Mouse (Mus musculus) cortical plate, adult 2 months (tissue): ENCODE data around the gene Luc7l3. TPM values are rescaled to one million over a fixed set of nuclear protein-coding genes. Genes with fewer than 3 reads are reported as not detected.

Experiments
- H3K27ac ChIP-seq: fragments of 200-500 bp; 2 replicates; pipeline ENCODE4 v1.5.1; 2012; ENCODE audit warnings: low read length, control low read depth, inconsistent platforms; ENCODE audit not compliant: insufficient read depth
- H3K4me1 ChIP-seq: fragments of 200-500 bp; 2 replicates; pipeline ENCODE4 v1.6.1; 2011; ENCODE audit warnings: low read length; ENCODE audit not compliant: control insufficient read depth, insufficient read depth
- H3K4me3 ChIP-seq: fragments of 200-500 bp; 2 replicates; pipeline ENCODE4 v1.5.1; 2011; ENCODE audit warnings: mild to moderate bottlenecking, low read length, control low read depth; ENCODE audit not compliant: insufficient read depth
- CTCF ChIP-seq: fragments of 200-500 bp; IDR thresholded peaks from 2 replicates; pipeline ENCODE4 v1.5.1; 2011; ENCODE audit warnings: mild to moderate bottlenecking, control low read depth, low read length; ENCODE audit not compliant: insufficient read depth; ENCODE audit errors: extremely low read depth
- POLR2A ChIP-seq: fragments of 200-500 bp; IDR thresholded peaks from 2 replicates; pipeline ENCODE4 v1.6.1; 2011; ENCODE audit warnings: mild to moderate bottlenecking, low read length, control low read depth; ENCODE audit not compliant: insufficient read depth; ENCODE audit errors: extremely low read depth
- polyA plus RNA-seq: library from polyadenylated mRNA; depleted of rRNA; stranded (reverse); fragments of >200 nt; gene quantifications from 2 replicates; pipeline ENCODE4 v1.2.3, GENCODE M21; 2012

Luc7l3 gene
- polyA plus RNA-seq, 1 experiment, result 138 TPM

- peak within 1 kb of the TSS; percentile 93 for H3K4me3 ChIP-seq
- TF ChIP-seq POLR2A (peak; percentile 92), CTCF (no peak)
- H3K4me1 ChIP-seq, result peaks cover 16% of the 10 kb centered on the region
- H3K27ac ChIP-seq, result peak within 1 kb of the TSS; percentile 98
Measured at GRCm38 (mm10) chr11:94327693-94328643, 6.2 kb upstream of the Luc7l3 start, which contains the start of gene Ankrd40. Ankrd40 (plus strand) TSS chr11:94328001.

- peak overlapping the region; percentile 16 for H3K4me3 ChIP-seq
- TF ChIP-seq CTCF (no peak), POLR2A (no peak)
- peaks cover 13% of the 10 kb centered on the region for H3K4me1 ChIP-seq
- peak overlapping the region; percentile 93 for H3K27ac ChIP-seq
Measured at GRCm38 (mm10) chr11:94326961-94327411, 5.2 kb upstream of the Luc7l3 start.

DNA sequence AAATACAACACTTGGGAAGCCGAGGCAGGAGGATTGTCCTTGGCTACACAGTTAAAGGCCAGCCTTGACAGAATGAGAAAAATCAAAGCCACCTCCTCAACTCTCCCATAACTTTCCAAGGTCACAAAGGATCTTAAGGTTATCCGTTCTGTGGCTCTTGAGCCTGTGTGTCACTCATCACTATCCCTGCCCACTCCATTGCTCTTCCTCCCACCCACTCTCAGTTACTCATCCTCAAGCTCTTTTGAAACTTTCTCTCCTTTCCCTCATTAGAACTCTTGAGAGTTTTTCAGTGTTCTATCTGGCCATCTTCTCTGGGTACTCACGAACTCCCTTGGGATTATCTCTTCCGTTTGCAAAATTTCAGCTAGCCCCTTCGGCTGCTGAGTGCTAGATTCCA is 2.8 kb upstream of the Luc7l3 start:
- H3K27ac ChIP-seq, result no peak overlapping the region
- H3K4me3 ChIP-seq, result no peak overlapping the region
- peaks cover 4% of the 10 kb centered on the region for H3K4me1 ChIP-seq
- no peak for TF ChIP-seq POLR2A
- no peak for TF ChIP-seq CTCF

- Histone ChIP-seq H3K27ac (no peak overlapping the region), H3K4me1 (peaks cover 6% of the 10 kb centered on the region), H3K4me3 (no peak overlapping the region)
- TF ChIP-seq CTCF, result no peak
- no peak for TF ChIP-seq POLR2A
Measured at GRCm38 (mm10) chr11:94323271-94323925, 1.6 kb upstream of the Luc7l3 start.

- no peak overlapping the region; the same call in 1 of the 2 replicates for H3K4me3 ChIP-seq
- H3K4me1 ChIP-seq, result peaks cover 6% of the 10 kb centered on the region
- 0 out of 2 replicates have a peak overlapping the region, but pooled peaks have one; percentile 97 for H3K27ac ChIP-seq
- TF ChIP-seq CTCF (no peak), POLR2A (no peak)
Measured at GRCm38 (mm10) chr11:94322636-94323035, 848 bp upstream of the Luc7l3 start.

GRCm38 (mm10) chr11:94320969-94321930 is 538 bp downstream of the Luc7l3 start:
- Histone ChIP-seq H3K27ac (peak overlapping the region; percentile 98), H3K4me1 (peaks cover 3% of the 10 kb centered on the region; the same call in 1 of the 2 replicates), H3K4me3 (peak overlapping the region; percentile 88)
- no peak for TF ChIP-seq POLR2A

GRCm38 (mm10) chr11:94318056-94318455 is 3.7 kb downstream of the Luc7l3 start:
- Histone ChIP-seq H3K27ac (no peak overlapping the region), H3K4me1 (peaks cover 8% of the 10 kb centered on the region), H3K4me3 (no peak overlapping the region)
- TF ChIP-seq POLR2A (no peak), CTCF (no peak)

DNA sequence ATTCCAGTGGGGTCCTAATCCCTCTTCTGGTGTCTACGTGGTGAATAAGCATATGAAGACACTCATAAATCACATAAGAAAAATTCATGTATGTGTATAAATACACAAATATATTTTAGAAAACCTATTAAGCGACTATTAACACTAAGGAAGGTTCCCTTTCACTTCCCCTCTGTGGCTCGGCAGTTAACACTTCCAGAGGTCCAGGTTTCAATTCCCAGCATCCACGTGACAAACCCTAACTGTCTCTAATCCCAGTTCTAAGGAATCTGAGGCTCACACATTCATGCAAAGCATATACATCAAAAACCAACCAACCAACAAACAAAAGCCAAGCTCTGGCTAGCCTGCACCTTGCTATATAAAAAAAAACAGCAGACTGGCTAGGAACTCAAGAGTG is 4.3 kb downstream of the Luc7l3 start:
- TF ChIP-seq POLR2A (no peak), CTCF (no peak)
- H3K4me1 ChIP-seq, result peaks cover 8% of the 10 kb centered on the region

DNA sequence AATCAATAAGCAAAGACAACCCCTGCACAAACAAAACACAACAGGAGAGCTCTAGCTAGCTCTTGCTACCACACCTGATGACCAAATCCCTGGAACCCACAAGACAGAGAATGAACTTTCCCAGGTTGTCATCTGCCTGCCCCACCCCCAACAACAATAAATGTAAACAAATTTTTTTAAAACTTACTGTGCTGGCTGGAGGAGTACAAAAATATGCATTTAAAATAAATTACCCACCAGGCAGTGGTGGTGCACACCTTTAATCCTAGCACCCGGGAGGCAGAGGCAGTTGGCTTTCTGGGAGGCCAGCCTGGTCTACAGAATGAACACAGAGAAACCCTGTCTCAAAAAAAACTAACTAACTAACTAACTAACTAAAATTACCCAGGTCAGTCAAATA is 4.8 kb downstream of the Luc7l3 start:
- Histone ChIP-seq H3K4me1 (peaks cover 8% of the 10 kb centered on the region), H3K27ac (no peak overlapping the region), H3K4me3 (no peak overlapping the region)
- TF ChIP-seq CTCF (no peak), POLR2A (no peak)

More for the DNA sequence above, 4.3 kb downstream of the Luc7l3 start:
- Histone ChIP-seq H3K27ac (no peak overlapping the region), H3K4me3 (no peak overlapping the region)
